Mouse (Mus musculus): ENCODE results near the gene Usp12. TPM values are rescaled to one million over a fixed set of nuclear protein-coding genes. Genes with fewer than 3 reads are reported as not detected.

The Usp12 gene
- total and polyA plus RNA-seq, 3 experiments: 24.5 TPM; not detected in 1

- TF ChIP-seq MEF2A (IDR thresholded peaks at IDR 0.05; ENCODE audit: extremely low read depth, insufficient replicate concordance, low read depth, low read length, poor library complexity, severe bottlenecking) (no peak), TCF12 (IDR thresholded peaks at IDR 0.05; ENCODE audit: low read depth, low read length) (peak; percentile 65)
These were observed at the start of gene Usp12 (continued) for GRCm38 (mm10) chr5:146794853-146795252.

GRCm38 (mm10) chr5:146844301-146844941 lies 49.6 kb upstream of the Usp12 start:
- H3K4me1 ChIP-seq (ENCODE audit: control insufficient read depth in 1 of 2, insufficient read depth in 2 of 2, low read length in 2 of 2): peaks cover 0 to 3% of the 10 kb centered on the region in 2 experiments; a peak in 2 of 4 replicates
- H3K9me3 ChIP-seq (replicated peaks; ENCODE audit: insufficient read depth, low read length): no peaks in the 10 kb centered on the region
- H3K27ac ChIP-seq (ENCODE audit: control insufficient read depth, low read depth, low read length): no peak overlapping the region
- H3K27me3 ChIP-seq (ENCODE audit: control insufficient read depth in 1 of 2, insufficient read depth in 2 of 2, low read length in 2 of 2): no peaks in the 10 kb centered on the region
- peak overlapping the region; percentile 23 to 46; a peak in 3 of 4 replicates for H3K4me3 ChIP-seq (ENCODE audit: control insufficient read depth in 1 of 2, insufficient read depth in 1 of 2, low read depth in 2 of 2, low read length in 2 of 2)
- no peak overlapping the region; the same call in 1 of the 2 replicates for H3K9ac ChIP-seq (ENCODE audit: control insufficient read depth, low read depth, low read length, poor library complexity, severe bottlenecking)
- TF ChIP-seq CHD1 (IDR thresholded peaks at IDR 0.05; ENCODE audit: low read depth, low read length) (no peak), MYC (IDR thresholded peaks at IDR 0.05; ENCODE audit: low read depth, low read length) (no peak), ZMIZ1 (IDR thresholded peaks at IDR 0.05; ENCODE audit: low read depth, low read length) (no peak), SMC3 (IDR thresholded peaks at IDR 0.05; ENCODE audit: low read depth, low read length) (peak; percentile 41), CTCF (IDR thresholded peaks at IDR 0.05 in 2 of 3, conservative IDR thresholded peaks at IDR 0.05 in 1 of 3; ENCODE audit: control insufficient read depth in 1 of 3, insufficient read depth in 1 of 3, low read depth in 2 of 3, low read length in 3 of 3, poor library complexity in 1 of 3, severe bottlenecking in 1 of 3) (peak; percentile 44 to 52 (median 51)), ELF1 (IDR thresholded peaks at IDR 0.05; ENCODE audit: low read depth, low read length) (no peak), RAD21 (IDR thresholded peaks at IDR 0.05; ENCODE audit: low read depth, low read length) (peak; percentile 47), ETS1 (IDR thresholded peaks at IDR 0.05; ENCODE audit: low read depth, low read length) (0 out of 2 replicates have a peak, but pooled peaks have one; percentile 6), NELFE (IDR thresholded peaks at IDR 0.05; ENCODE audit: low read depth, low read length) (no peak), ZC3H11A (IDR thresholded peaks at IDR 0.05; ENCODE audit: low read depth, low read length) (peak; percentile 18; the same call in 1 of the 2 replicates), ZNF384 (IDR thresholded peaks at IDR 0.05; ENCODE audit: low read depth, low read length) (no peak), TBP (IDR thresholded peaks at IDR 0.05; ENCODE audit: low read depth, low read length) (no peak)
- DNase-seq (ENCODE audit: low read depth, low spot score): peak; percentile 48
- no peaks in the 10 kb centered on the region for H3K79me2 ChIP-seq (ENCODE audit: control insufficient read depth, insufficient read depth, low read length, poor library complexity)
- no peaks in the 10 kb centered on the region; a peak in 1 of 4 replicates for H3K36me3 ChIP-seq (ENCODE audit: control insufficient read depth in 1 of 2, insufficient read depth in 2 of 2, low read length in 2 of 2)

- DNase-seq (ENCODE audit: low read depth, low spot score): no peak
- Histone ChIP-seq H3K4me1 (ENCODE audit: control insufficient read depth in 1 of 2, insufficient read depth in 2 of 2, low read length in 2 of 2) (peaks cover 0 to 3% of the 10 kb centered on the region in 2 experiments; a peak in 2 of 4 replicates), H3K9ac (ENCODE audit: control insufficient read depth, low read depth, low read length, poor library complexity, severe bottlenecking) (no peak overlapping the region), H3K9me3 (replicated peaks; ENCODE audit: insufficient read depth, low read length) (no peaks in the 10 kb centered on the region), H3K36me3 (ENCODE audit: control insufficient read depth in 1 of 2, insufficient read depth in 2 of 2, low read length in 2 of 2) (peaks cover 0 to 3% of the 10 kb centered on the region in 2 experiments; a peak in 2 of 4 replicates), H3K79me2 (ENCODE audit: control insufficient read depth, insufficient read depth, low read length, poor library complexity) (no peaks in the 10 kb centered on the region), H3K27ac (ENCODE audit: control insufficient read depth, low read depth, low read length) (no peak overlapping the region), H3K4me3 (ENCODE audit: control insufficient read depth in 1 of 2, insufficient read depth in 1 of 2, low read depth in 2 of 2, low read length in 2 of 2) (no peak overlapping the region), H3K27me3 (ENCODE audit: control insufficient read depth in 1 of 2, insufficient read depth in 2 of 2, low read length in 2 of 2) (no peaks in the 10 kb centered on the region)
- TF ChIP-seq RAD21 (IDR thresholded peaks at IDR 0.05; ENCODE audit: low read depth, low read length) (no peak), CHD2 (IDR thresholded peaks at IDR 0.05; ENCODE audit: low read length) (no peak), MAX (IDR thresholded peaks at IDR 0.05; ENCODE audit: low read length) (no peak), USF1 (IDR thresholded peaks at IDR 0.05; ENCODE audit: low read depth, low read length) (no peak), UBTF (IDR thresholded peaks at IDR 0.05; ENCODE audit: borderline replicate concordance, insufficient read depth, low read depth, low read length) (no peak), MAFK (IDR thresholded peaks at IDR 0.05; ENCODE audit: borderline replicate concordance, low read depth, low read length) (no peak), EP300 (IDR thresholded peaks at IDR 0.05; ENCODE audit: low read depth in 1 of 2, low read length in 2 of 2) (no peak), ETS1 (IDR thresholded peaks at IDR 0.05; ENCODE audit: low read depth, low read length) (no peak), ZC3H11A (IDR thresholded peaks at IDR 0.05; ENCODE audit: low read depth, low read length) (no peak)
These were observed 47.2 kb upstream of the Usp12 start for GRCm38 (mm10) chr5:146841996-146842395.
